9 mouse cellular contexts compared by ENCODE assay signal in genomic region chr9:23101990-23102796, GRCm38 (mm10).
DNase-seq lines count a peak whose midpoint lies in the region; ATAC-seq and TF ChIP-seq lines count a peak whose summit lies in the region.
"Had no signal": no experiment of that assay in that cellular context is flagged by ENCODE, and none has a peak within 500 bp of the region (broad histone marks: within the 10 kb centered on the region; RNA-seq: fewer than 3 reads in every experiment).

No protein-coding gene starts in this region.

- TF ChIP-seq EP300 in lung, postnatal 0 days (IDR thresholded peaks at IDR 0.05): no peak

- H3K4me3 ChIP-seq in intestine, embryonic 15.5 days (replicated peaks): no peak overlapping the region
- no peak overlapping the region for H3K4me3 ChIP-seq in intestine, embryonic 16.5 days (ENCODE audit: low read length)
- H3K4me3 ChIP-seq in hindbrain, embryonic 14.5 days (replicated peaks; ENCODE audit: low read length): no peak overlapping the region
- no peak overlapping the region for H3K4me3 ChIP-seq in lung, postnatal 0 days (ENCODE audit: low read depth, low read length)
- no peak overlapping the region for H3K4me3 ChIP-seq in heart, embryonic 11.5 days (ENCODE audit: low read depth, low read length)
- no peak overlapping the region for H3K4me3 ChIP-seq in thymus, adult 2 months (ENCODE audit: control insufficient read depth, insufficient read depth, low read length)
- H3K4me3 ChIP-seq: megakaryocyte, embryonic 14.5 days had no signal

- no peak overlapping the region for H3K4me2 ChIP-seq in intestine, embryonic 15.5 days (replicated peaks)
- no peak overlapping the region for H3K4me2 ChIP-seq in intestine, embryonic 16.5 days (ENCODE audit: low read depth, low read length)
- no peak overlapping the region for H3K4me2 ChIP-seq in hindbrain, embryonic 14.5 days (replicated peaks)
- H3K4me2 ChIP-seq in lung, postnatal 0 days (replicated peaks; ENCODE audit: low read depth, low read length): no peak overlapping the region
- no peak overlapping the region for H3K4me2 ChIP-seq in heart, embryonic 11.5 days

- no peak overlapping the region for H3K9ac ChIP-seq in intestine, embryonic 15.5 days
- no peak overlapping the region for H3K9ac ChIP-seq in intestine, embryonic 16.5 days (ENCODE audit: low read depth, low read length)
- no peak overlapping the region for H3K9ac ChIP-seq in hindbrain, embryonic 14.5 days
- no peak overlapping the region for H3K9ac ChIP-seq in lung, postnatal 0 days (replicated peaks; ENCODE audit: low read depth)
- no peak overlapping the region for H3K9ac ChIP-seq in heart, embryonic 11.5 days (ENCODE audit: low read depth, low read length)

- peak; percentile 92 for DNase-seq in brain, embryonic 14.5 days (ENCODE audit: low read depth)
- DNase-seq in hindbrain, embryonic 14.5 days (ENCODE audit: low spot score): peak; percentile 51
- peak; percentile 45 for DNase-seq in lung, postnatal 0 days (ENCODE audit: low spot score)
- no peak for DNase-seq in urinary bladder, postnatal 36 days (ENCODE audit: low spot score in 2 of 2)
- DNase-seq in thymus, adult 2 months: no peak

- TF ChIP-seq CTCF in brain, embryonic 14.5 days (IDR thresholded peaks at IDR 0.05; ENCODE audit: borderline replicate concordance, extremely low read depth, insufficient read depth, insufficient read length): no peak
- TF ChIP-seq CTCF in lung, postnatal 0 days (IDR thresholded peaks at IDR 0.05): no peak
- no peak for TF ChIP-seq CTCF in thymus, adult 2 months (IDR thresholded peaks at IDR 0.05; ENCODE audit: borderline replicate concordance, control insufficient read depth, extremely low read depth, insufficient read depth, low read length, poor library complexity)

- H3K9me3 ChIP-seq in intestine, embryonic 15.5 days: no peaks in the 10 kb centered on the region
- no peaks in the 10 kb centered on the region for H3K9me3 ChIP-seq in intestine, embryonic 16.5 days (ENCODE audit: control insufficient read depth, low read length)
- no peaks in the 10 kb centered on the region for H3K9me3 ChIP-seq in hindbrain, embryonic 14.5 days (ENCODE audit: control insufficient read depth, low read length)
- no peaks in the 10 kb centered on the region for H3K9me3 ChIP-seq in lung, postnatal 0 days (ENCODE audit: low read length)
- H3K9me3 ChIP-seq in heart, embryonic 11.5 days (replicated peaks; ENCODE audit: control insufficient read depth, low read length): no peaks in the 10 kb centered on the region
- H3K9me3 ChIP-seq: megakaryocyte, embryonic 14.5 days had no signal

- H3K27me3 ChIP-seq in intestine, embryonic 15.5 days (replicated peaks): no peaks in the 10 kb centered on the region
- no peaks in the 10 kb centered on the region for H3K27me3 ChIP-seq in intestine, embryonic 16.5 days (replicated peaks; ENCODE audit: control insufficient read depth, insufficient read depth, low read length)
- no peaks in the 10 kb centered on the region for H3K27me3 ChIP-seq in hindbrain, embryonic 14.5 days (ENCODE audit: control insufficient read depth, insufficient read depth, low read length)
- H3K27me3 ChIP-seq in lung, postnatal 0 days (replicated peaks; ENCODE audit: insufficient read depth, low read length): no peaks in the 10 kb centered on the region
- no peaks in the 10 kb centered on the region for H3K27me3 ChIP-seq in heart, embryonic 11.5 days (ENCODE audit: control insufficient read depth, insufficient read depth, low read length)
- no peaks in the 10 kb centered on the region for H3K27me3 ChIP-seq in thymus, adult 2 months (ENCODE audit: control insufficient read depth, insufficient read depth, low read length)
- H3K27me3 ChIP-seq: megakaryocyte, embryonic 14.5 days had no signal

- WGBS in intestine, embryonic 15.5 days: 68% methylated on average over 9 of the region's 9 CpGs
- 67% methylated on average over 9 of the region's 9 CpGs for WGBS in intestine, embryonic 16.5 days
- 61% methylated on average over 9 of the region's 9 CpGs for WGBS in hindbrain, embryonic 14.5 days
- 67% methylated on average over 9 of the region's 9 CpGs for WGBS in lung, postnatal 0 days
- 76% methylated on average over 9 of the region's 9 CpGs for WGBS in heart, embryonic 11.5 days (ENCODE audit: insufficient replicate concordance)
- WGBS in thymus, adult 2 months: 91% methylated on average over 9 of the region's 9 CpGs

- no peak overlapping the region for H3K27ac ChIP-seq in intestine, embryonic 15.5 days
- H3K27ac ChIP-seq in intestine, embryonic 16.5 days (ENCODE audit: low read length): no peak overlapping the region
- no peak overlapping the region for H3K27ac ChIP-seq in hindbrain, embryonic 14.5 days
- H3K27ac ChIP-seq in lung, postnatal 0 days (ENCODE audit: low read length): no peak overlapping the region
- no peak overlapping the region for H3K27ac ChIP-seq in heart, embryonic 11.5 days (ENCODE audit: low read depth, low read length)
- no peak overlapping the region for H3K27ac ChIP-seq in thymus, adult 2 months (ENCODE audit: control insufficient read depth, insufficient read depth, low read length)

- no peaks in the 10 kb centered on the region for H3K36me3 ChIP-seq in intestine, embryonic 15.5 days
- H3K36me3 ChIP-seq in intestine, embryonic 16.5 days (ENCODE audit: control insufficient read depth, insufficient read depth, low read length): no peaks in the 10 kb centered on the region
- no peaks in the 10 kb centered on the region for H3K36me3 ChIP-seq in hindbrain, embryonic 14.5 days (replicated peaks; ENCODE audit: control insufficient read depth, insufficient read depth)
- H3K36me3 ChIP-seq in lung, postnatal 0 days (ENCODE audit: insufficient read depth, low read length): no peaks in the 10 kb centered on the region
- no peaks in the 10 kb centered on the region for H3K36me3 ChIP-seq in heart, embryonic 11.5 days (ENCODE audit: control insufficient read depth, insufficient read depth, low read length)
- H3K36me3 ChIP-seq in thymus, adult 2 months (ENCODE audit: control insufficient read depth, insufficient read depth, low read length): no peaks in the 10 kb centered on the region

- no peak for TF ChIP-seq POLR2A in brain, embryonic 14.5 days (IDR thresholded peaks at IDR 0.05; ENCODE audit: borderline replicate concordance, extremely low read depth, insufficient read depth, insufficient read length, poor library complexity, severe bottlenecking)
- no peak for TF ChIP-seq POLR2A in thymus, adult 2 months (IDR thresholded peaks at IDR 0.05; ENCODE audit: control insufficient read depth, extremely low read depth, insufficient read depth, low read length, poor library complexity)

- no peaks in the 10 kb centered on the region for H3K4me1 ChIP-seq in intestine, embryonic 15.5 days (replicated peaks)
- H3K4me1 ChIP-seq in intestine, embryonic 16.5 days (ENCODE audit: control insufficient read depth, insufficient read depth, low read length): no peaks in the 10 kb centered on the region
- no peaks in the 10 kb centered on the region for H3K4me1 ChIP-seq in hindbrain, embryonic 14.5 days (replicated peaks; ENCODE audit: control insufficient read depth, insufficient read depth, low read length)
- H3K4me1 ChIP-seq in lung, postnatal 0 days (ENCODE audit: insufficient read depth, low read depth, low read length): no peaks in the 10 kb centered on the region
- H3K4me1 ChIP-seq in heart, embryonic 11.5 days (ENCODE audit: control insufficient read depth, insufficient read depth, low read length): no peaks in the 10 kb centered on the region; the same call in 1 of the 2 replicates
- no peaks in the 10 kb centered on the region for H3K4me1 ChIP-seq in thymus, adult 2 months (replicated peaks; ENCODE audit: control insufficient read depth, insufficient read depth, low read length)
- H3K4me1 ChIP-seq: megakaryocyte, embryonic 14.5 days had no signal

- 0 out of 2 replicates have a peak, but pooled peaks have one; percentile 39 for ATAC-seq in intestine, embryonic 15.5 days
- no peak for ATAC-seq in intestine, embryonic 16.5 days
- ATAC-seq in hindbrain, embryonic 14.5 days (ENCODE audit: low FRiP score): peak; percentile 81
- no peak for ATAC-seq in lung, postnatal 0 days
- no peak for ATAC-seq in heart, embryonic 11.5 days (replicated peaks; ENCODE audit: insufficient number of reproducible peaks, low FRiP score, low TSS enrichment)

Comparison
In these comparisons a context has a peak if more than half of its experiments do, and no peak if none do; other contexts are left out.
1. ATAC-seq: peak in intestine, embryonic 15.5 days (single experiment) and hindbrain, embryonic 14.5 days (single experiment); none in intestine, embryonic 16.5 days (single experiment), lung, postnatal 0 days (single experiment) and heart, embryonic 11.5 days (single experiment).
2. DNase-seq: peak in brain, embryonic 14.5 days (single experiment), hindbrain, embryonic 14.5 days (single experiment) and lung, postnatal 0 days (single experiment); none in urinary bladder, postnatal 36 days (0 of 2) and thymus, adult 2 months (single experiment).